Mouse (Mus musculus) liver, adult 2 months (tissue): ENCODE results near the gene Hes5.

Experiments used
- CTCF ChIP-seq: fragments of 200-500 bp; IDR thresholded peaks from 2 replicates; pipeline ENCODE4 v1.5.1; 2011; ENCODE audit warnings: low read depth, low read length, control low read depth
- POLR2A ChIP-seq: fragments of 200-500 bp; IDR thresholded peaks from 2 replicates; pipeline ENCODE4 v1.6.1; 2011; ENCODE audit warnings: low read length, control low read depth; ENCODE audit not compliant: insufficient read depth; ENCODE audit errors: extremely low read depth

DNA sequence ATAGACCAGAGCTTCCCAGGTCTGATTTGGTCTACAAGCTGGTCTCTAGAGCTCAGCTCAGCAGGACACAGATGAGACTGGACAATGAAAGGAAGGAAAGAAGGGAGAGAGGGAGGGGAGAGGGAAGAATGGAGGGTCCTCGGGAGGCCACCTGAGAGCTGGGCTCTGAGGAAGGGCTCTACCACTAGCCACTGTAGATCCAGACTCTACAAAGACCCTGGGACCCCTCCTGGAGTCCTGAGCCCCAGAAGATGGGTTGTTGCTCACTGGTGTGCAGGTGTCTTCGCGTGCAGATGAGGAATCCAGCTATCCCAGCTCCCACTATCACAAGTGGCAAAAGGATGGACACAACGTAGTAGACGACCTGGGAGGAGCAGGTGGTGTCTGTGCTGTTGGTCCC is 37.8 kb upstream of the Hes5 start:
- no peak for TF ChIP-seq CTCF
- TF ChIP-seq POLR2A = no peak
